Mouse (Mus musculus) olfactory bulb, adult 2 months (tissue): ENCODE results near the gene Rdx.

Experiments
- CTCF ChIP-seq: fragments of 200-500 bp; IDR thresholded peaks from 2 replicates; pipeline ENCODE4 v1.5.1; 2012; ENCODE audit warnings: low read depth, mild to moderate bottlenecking, low read length, moderate library complexity; ENCODE audit not compliant: insufficient read depth
- POLR2A ChIP-seq: fragments of 200-500 bp; IDR thresholded peaks from 2 replicates; pipeline ENCODE4 v1.6.1; 2012; ENCODE audit warnings: mild to moderate bottlenecking, low read depth, low read length, moderate library complexity; ENCODE audit not compliant: insufficient read depth

DNA sequence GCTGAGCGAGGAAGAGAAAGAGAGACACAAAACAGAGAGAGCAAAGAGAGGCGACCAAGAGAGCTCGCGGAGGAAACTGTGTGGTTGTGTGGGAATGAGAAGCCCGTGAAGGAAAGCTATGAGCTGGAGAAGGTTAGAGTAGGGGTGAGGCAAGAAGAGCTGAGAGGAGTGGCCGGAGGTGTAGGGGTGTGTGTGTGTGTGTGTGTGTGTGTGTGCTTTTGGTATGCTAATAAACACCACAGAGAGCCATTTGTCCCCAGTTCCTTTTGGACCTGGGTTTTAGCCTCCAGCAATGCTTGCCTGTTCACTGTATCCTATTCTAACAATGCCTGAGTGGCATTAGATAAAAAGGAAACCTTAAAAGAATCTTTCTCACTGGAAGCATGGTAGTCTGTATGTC is 78.3 kb downstream of the Rdx start:
- TF ChIP-seq CTCF (no peak), POLR2A (no peak)
